Mouse (Mus musculus) thymus, postnatal 10 days (tissue): ENCODE measurements around the gene Zfp712.

Experiments used
- DNase-seq, 2 experiments: peaks; one replicate each; pipeline ENCODE4 v3.0.0; 2021; ENCODE audit warnings: low spot score in 2 of 2

Gene Zfp712

DNA sequence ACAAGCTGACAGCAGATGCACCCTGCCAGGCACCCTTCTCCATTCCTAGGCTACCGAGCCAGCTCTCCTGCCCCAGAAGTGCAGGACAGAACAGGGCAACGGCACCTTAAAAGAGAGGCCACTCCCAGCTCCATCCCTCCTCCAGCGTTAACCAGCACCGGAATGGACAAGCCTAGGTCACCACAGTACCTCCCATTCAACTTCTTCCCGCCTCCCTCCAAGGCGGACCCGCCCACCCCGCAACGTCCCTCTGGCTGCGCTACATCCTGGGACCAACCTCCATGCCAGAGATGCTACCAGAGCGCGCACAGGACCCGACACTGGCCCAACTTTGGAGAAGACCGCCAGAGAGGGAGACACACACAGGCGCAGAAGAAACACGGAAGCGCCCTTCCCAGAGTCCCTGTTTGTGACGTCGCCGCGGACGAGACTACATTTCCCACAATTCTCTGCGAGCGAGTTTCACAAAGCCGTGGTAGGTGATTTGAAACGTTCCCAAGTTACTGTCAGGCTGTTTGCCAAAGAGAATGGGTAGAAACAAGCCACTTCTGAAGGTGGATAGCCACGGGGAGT, at the start of gene Zfp712:
Gene Zfp712, minus strand, starts transcription at position 385 of the 573 bp plus-strand sequence.
- DNase-seq: peak; percentile 74 to 82

DNA sequence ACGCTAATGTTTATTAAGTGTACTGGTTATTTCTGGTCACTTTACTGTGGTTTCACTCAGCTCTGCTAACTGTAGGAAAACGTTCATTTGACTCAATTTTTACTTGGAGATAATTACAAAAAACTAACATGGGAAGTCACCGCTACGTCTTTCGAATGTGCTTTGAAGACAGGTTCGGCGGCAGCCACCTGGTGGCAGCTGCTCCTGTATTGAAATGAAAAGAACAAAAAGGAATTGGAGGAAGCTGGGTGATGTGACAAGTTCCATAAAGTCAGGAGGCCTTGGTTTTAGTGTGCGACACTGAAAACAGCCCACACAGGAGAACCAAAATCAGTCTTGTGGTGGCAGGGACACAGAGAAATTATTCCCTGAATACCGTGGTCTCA, 47.8 kb upstream of the Zfp712 start:
- DNase-seq: peak in 1 of 2 experiments; percentile 62

DNA sequence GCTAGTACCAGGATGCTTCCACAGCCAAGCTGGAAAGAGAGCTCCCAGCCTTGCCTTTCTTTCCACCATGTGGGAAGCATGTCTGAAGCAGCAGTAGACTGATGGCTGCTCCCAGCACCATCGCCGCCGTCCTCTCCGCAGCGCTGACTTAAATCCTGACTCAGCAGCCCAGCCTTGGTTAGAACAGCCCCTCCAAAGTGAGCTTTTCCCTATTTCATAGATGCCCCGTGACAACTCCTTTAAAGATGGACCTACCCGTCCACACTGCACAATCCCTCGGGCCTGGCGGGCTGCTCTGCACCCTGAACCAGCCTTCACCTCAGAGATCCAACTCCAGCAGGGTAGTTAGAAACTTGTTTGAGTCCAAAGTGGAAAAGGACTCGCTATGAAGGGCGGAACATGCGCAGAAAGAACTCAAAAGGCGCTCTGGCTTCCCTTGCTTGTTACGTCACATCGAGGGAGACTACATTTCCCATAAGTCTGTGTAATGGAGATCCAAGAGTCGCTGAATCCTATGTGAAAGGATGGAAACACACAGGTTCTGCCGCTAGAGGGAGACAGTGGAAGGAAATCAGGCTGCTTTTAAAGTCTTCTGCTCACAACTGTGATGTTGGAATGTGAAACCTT, 47.3 kb upstream of the Zfp712 start, which contains the start of gene Gm28557:
Gene Gm28557, minus strand, starts transcription at position 411 of the 627 bp plus-strand sequence.
- DNase-seq: peak; percentile 84 to 92

DNA sequence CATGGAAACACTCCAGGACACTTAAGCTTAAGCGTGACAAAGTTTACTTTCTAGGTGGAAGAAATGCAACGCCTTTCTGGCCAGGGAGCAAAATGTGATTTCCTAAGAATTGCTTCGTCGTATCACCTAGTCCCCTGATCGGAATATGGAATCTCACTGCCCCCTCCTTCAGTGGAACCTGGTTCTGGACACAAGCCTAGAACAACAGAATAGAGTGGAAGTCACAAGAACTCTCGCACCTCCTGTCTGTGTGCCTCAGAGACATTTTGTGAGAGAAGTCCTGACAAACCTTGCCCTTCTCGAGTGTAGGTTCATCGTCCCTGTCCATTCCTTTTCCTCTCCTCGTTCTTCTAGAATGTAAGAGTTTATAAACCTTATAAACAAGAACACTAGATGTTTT, 46.7 kb upstream of the Zfp712 start:
- no peak for DNase-seq

DNA sequence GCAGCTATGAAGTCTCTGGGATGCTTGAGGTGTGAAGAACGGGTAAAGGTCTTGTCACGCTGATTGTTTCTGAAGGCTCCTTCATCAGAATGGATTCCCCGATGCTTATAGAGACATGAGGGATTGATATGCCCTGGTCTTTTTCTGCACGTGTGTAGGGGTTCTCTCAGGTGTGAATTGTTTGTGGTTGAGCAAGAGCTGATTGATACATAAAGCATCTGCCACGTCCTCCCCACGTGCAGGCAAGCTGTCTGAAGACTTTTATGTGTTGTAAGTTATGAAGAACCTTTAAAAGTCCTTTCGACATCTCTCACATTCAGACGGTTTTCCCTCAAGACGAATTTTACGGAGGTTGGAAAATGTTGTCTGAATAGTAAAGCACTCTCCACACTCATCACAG, 36.9 kb upstream of the Zfp712 start, which contains the start of gene Zfp708:
Gene Zfp708, minus strand, starts transcription at position 101 of the 400 bp plus-strand sequence.
- no peak for DNase-seq

DNA sequence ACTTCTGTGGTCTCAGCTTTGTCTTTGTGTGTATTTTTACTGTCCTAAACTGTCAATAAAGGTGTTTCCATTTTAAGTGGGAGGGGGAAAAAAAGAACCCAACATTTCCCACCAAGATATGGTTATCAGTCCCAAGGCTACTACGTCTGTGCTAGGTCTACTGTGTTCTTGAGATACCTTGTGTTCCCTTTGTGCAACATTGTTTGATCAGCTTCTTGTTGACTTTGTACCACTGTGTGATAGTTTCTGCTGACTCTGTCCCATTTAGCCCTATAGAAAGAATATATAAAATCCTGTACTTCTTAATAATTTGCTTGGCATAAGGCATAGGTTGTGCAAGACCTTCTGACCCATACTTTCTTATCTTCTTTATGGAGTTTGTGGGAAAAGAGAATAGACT, 29.2 kb upstream of the Zfp712 start:
- no peak for DNase-seq

DNA sequence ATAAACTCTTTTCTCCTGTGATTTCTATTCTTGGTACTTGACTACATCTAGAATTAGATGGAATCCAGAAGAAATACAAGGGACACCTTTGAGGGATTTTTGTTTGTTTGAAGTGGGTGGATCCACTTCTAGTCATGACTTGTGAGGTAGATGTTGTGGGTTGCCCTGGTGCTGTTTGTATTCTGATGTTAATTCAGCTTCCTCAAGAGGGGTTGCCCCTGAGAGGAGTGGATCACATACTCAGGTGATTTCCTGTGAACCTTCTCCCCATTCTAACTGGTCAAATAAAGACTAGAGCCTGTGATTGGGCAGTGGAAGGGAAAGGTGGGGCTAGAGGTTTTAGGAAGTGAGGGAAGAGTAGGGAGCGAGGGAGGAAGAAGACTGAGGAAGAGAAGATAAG, 21.0 kb upstream of the Zfp712 start:
- DNase-seq: no peak

DNA sequence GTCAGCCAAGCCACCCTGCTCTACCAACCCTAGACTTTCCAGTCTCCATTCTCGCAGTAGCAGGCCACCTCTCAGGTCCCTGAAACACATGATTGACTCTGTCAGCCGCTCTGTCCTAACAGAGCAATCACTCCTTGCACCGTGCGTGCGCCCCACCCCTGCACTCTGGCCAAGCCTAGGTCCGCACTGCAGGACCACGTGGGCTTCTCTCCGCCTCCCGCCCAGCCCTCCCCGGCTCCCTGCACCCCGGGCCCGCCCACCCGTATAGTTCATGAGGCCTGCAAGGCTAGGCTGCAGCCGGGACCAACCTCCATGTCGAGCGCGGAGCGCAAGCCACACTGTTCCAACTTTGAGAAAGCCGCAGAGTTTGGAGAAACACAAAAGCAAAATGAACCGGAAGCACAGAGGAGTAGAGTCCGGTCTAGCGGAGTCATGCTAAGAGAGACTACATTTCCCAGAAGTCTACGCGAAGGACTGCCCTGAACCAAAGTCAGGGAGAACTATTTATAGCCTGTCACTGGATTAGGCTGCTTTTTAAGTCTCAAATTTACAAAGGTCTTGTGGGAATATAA, 20.3 kb upstream of the Zfp712 start:
- peak; percentile 45 to 49 for DNase-seq

DNA sequence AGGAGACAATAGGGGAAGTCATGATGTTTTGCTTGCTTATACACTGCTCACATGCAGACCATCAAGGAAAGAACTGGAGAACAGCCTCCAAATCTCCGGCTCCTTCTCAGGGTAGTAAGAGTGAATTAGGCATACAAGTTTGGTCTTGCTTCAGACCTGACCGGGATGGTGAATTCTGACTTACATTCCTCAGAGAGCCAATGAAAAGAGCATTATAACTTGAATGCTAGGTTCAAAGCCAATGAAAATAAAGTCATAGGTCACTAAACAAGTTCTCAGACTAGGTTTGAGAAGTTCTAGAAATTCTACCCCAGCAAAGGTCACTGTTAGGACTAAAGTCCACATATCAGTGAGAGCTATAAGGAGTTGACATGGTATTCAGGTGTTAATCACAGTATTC, 16.3 kb upstream of the Zfp712 start:
- DNase-seq: no peak

DNA sequence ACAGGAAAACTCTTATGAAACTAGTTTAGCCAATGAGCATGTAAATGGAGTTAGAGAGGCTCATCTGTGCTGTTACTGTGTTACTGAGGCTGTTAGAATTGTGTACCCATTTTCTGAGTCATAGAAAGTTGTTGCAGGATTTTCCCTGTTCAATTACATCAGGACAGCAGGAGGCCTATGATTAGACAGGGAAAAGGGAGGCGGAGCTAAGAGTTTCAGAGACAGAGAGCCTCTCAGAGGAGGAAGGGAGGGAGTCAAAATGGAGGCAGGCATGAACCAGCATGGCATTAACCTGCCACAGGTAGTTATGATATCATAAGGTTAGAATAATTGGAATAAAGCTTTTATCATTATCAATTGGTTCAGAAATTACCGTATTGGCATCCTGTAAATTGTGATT, 11.8 kb upstream of the Zfp712 start:
- DNase-seq: no peak

DNA sequence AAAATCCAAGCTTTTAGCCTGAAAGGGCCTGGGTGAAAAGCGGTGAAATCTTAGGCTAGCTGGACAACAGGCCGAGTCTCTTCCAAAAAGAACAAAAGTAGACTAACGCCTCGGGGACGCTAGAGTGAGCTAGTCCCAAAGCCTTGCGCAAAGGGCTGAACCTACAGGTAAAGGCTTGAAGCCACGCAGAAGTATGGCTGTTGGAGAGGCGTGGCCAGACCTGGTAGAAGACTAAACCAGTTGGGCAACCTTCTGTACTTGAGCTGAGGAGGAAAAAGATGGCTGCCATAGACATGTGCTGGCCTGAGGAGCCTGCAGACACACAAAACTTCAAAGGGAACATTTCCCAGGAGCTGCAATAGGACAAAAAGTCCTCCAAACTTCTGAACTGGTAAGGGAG, 4.4 kb upstream of the Zfp712 start:
- no peak for DNase-seq

DNA sequence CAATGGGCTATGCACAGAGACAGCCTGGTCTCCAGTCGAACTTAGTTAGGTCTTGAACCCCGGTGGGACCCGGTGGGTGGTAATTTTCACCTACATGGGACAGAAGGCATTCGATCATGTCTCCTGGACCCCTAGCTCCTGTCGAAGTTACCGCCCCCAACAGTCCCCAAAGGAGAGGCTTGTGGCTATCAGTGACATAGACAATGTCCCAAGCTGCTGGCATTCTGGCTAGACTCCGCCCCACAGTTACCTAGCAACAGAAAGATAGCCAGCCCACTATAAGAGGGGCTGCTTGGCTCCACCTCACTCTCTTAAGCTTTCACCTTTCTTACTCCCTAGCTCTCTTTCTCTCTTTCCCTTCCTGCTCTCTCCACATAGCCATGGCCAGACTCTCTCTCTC, 1.5 kb upstream of the Zfp712 start:
- no peak for DNase-seq

DNA sequence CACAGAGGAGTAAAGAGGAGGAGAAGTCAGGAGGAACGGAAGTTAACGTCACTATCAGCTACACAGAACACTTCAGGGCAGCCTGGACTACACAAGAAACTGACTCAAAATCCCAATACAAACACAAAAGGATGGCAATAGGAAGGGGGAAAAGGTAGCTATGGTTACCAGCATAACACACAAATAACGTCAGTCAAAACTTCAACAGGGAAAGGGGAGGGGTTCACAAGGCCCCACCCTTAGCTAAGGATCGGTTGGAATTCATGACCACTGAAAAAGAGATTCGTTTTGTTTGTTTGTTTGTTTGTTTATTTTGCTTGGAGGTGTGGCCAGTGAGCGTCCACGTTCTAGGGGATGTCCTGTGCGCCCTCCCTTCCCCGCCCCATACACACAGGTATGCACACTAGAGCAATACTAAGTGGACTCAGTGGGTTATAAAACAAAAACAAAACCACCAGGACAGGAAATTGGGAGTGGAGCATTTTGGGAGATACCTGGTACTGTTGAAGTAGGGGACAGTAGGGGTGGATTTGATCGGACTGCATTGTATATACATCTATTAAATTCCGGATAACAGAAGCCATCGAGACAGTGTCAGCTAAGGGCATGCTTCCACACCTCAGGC, 697 bp downstream of the Zfp712 start:
- no peak for DNase-seq
